Mouse (Mus musculus) ES-Bruce4 (cell line): ENCODE data around the gene Mlf2. TPM values are rescaled to one million over a fixed set of nuclear protein-coding genes. Genes with fewer than 3 reads are reported as not detected.

Source experiments
- H3K27ac ChIP-seq: 2 replicates; pipeline ENCODE4 v1.5.1; 2012; ENCODE audit warnings: low read length, inconsistent platforms; ENCODE audit not compliant: insufficient read depth
- H3K27me3 ChIP-seq: 2 replicates; pipeline ENCODE4 v1.6.1; 2012; ENCODE audit warnings: mild to moderate bottlenecking, low read length, inconsistent platforms; ENCODE audit not compliant: control insufficient read depth, poor library complexity, insufficient read depth, severe bottlenecking
- H3K36me3 ChIP-seq: 2 replicates; pipeline ENCODE4 v1.6.1; 2012; ENCODE audit warnings: inconsistent platforms, mild to moderate bottlenecking, low read length, moderate library complexity; ENCODE audit not compliant: control insufficient read depth, poor library complexity, insufficient read depth, severe bottlenecking
- H3K4me1 ChIP-seq: one replicate; pipeline ENCODE4 v1.8.1; 2011; ENCODE audit warnings: low read length; ENCODE audit not compliant: control insufficient read depth, insufficient read depth
- H3K4me3 ChIP-seq: 2 replicates; pipeline ENCODE4 v1.5.1; 2011; ENCODE audit warnings: low read depth, mild to moderate bottlenecking, low read length
- H3K9ac ChIP-seq: 2 replicates; pipeline ENCODE4 v1.6.1; 2012; ENCODE audit warnings: low read depth, mild to moderate bottlenecking, inconsistent platforms; ENCODE audit not compliant: poor library complexity, severe bottlenecking
- H3K9me3 ChIP-seq: replicated peaks from 2 replicates; pipeline ENCODE4 v1.6.1; 2012; ENCODE audit warnings: mild to moderate bottlenecking, low read length, inconsistent platforms; ENCODE audit not compliant: control insufficient read depth, poor library complexity, insufficient read depth, severe bottlenecking
- CTCF ChIP-seq: IDR thresholded peaks from one replicate; pipeline ENCODE4 v1.8.1; 2011; ENCODE audit warnings: low read depth, low read length
- EP300 ChIP-seq: IDR thresholded peaks from 2 replicates; pipeline ENCODE4 v1.6.1; 2011; ENCODE audit warnings: low read depth, low read length; ENCODE audit not compliant: insufficient read depth
- POLR2A ChIP-seq: IDR thresholded peaks from one replicate; pipeline ENCODE4 v1.8.1; 2011; ENCODE audit warnings: low read length; ENCODE audit not compliant: insufficient read depth
- polyA plus RNA-seq: library from polyadenylated mRNA; stranded (reverse); fragments of >200 nt; gene quantifications from 2 replicates; pipeline ENCODE4 v1.2.4, GENCODE M21; 2011; ENCODE audit warnings: low read depth; ENCODE audit not compliant: missing spikeins, insufficient read depth, insufficient read length

Mlf2 gene
- 263 and 294 TPM in 2 replicates for polyA plus RNA-seq

GRCm38 (mm10) chr6:124930754-124931524, at the start of gene Mlf2:
Gene Mlf2 (plus strand): TSS chr6:124931386.
- Histone ChIP-seq H3K9ac (peak within 1 kb of the TSS; percentile 92), H3K9me3 (no peaks in the 10 kb centered on the region), H3K27me3 (no peaks in the 10 kb centered on the region), H3K4me1 (no peaks in the 10 kb centered on the region), H3K36me3 (peaks cover 22% of the 10 kb centered on the region), H3K27ac (peak within 1 kb of the TSS; percentile 83), H3K4me3 (peak within 1 kb of the TSS; percentile 86)
- peak; percentile 94 for TF ChIP-seq CTCF
- TF ChIP-seq EP300, result peak; percentile 40; the same call in 1 of the 2 replicates
- peak; percentile 36 for TF ChIP-seq POLR2A

GRCm38 (mm10) chr6:124881821-124882220, 49.4 kb upstream of the Mlf2 start:
- Histone ChIP-seq H3K9ac (no peak overlapping the region), H3K27ac (no peak overlapping the region), H3K4me1 (no peaks in the 10 kb centered on the region), H3K4me3 (no peak overlapping the region), H3K36me3 (no peaks in the 10 kb centered on the region), H3K9me3 (no peaks in the 10 kb centered on the region), H3K27me3 (no peaks in the 10 kb centered on the region)
- TF ChIP-seq EP300 (no peak), CTCF (no peak), POLR2A (no peak)

- no peak overlapping the region for H3K4me3 ChIP-seq
- no peaks in the 10 kb centered on the region for H3K9me3 ChIP-seq
- no peaks in the 10 kb centered on the region for H3K27me3 ChIP-seq
- H3K9ac ChIP-seq, result no peak overlapping the region
- H3K27ac ChIP-seq, result no peak overlapping the region
- H3K4me1 ChIP-seq, result no peaks in the 10 kb centered on the region
- H3K36me3 ChIP-seq, result no peaks in the 10 kb centered on the region
- TF ChIP-seq EP300 (no peak), CTCF (no peak), POLR2A (no peak)
These were observed 47.8 kb upstream of the Mlf2 start for GRCm38 (mm10) chr6:124883351-124883750.

- H3K36me3 ChIP-seq, result no peaks in the 10 kb centered on the region
- H3K9me3 ChIP-seq, result no peaks in the 10 kb centered on the region; the same call in 1 of the 2 replicates
- no peak overlapping the region for H3K9ac ChIP-seq
- no peak overlapping the region for H3K27ac ChIP-seq
- TF ChIP-seq CTCF (no peak), EP300 (no peak), POLR2A (no peak)
- no peaks in the 10 kb centered on the region for H3K4me1 ChIP-seq
- no peaks in the 10 kb centered on the region for H3K27me3 ChIP-seq
- no peak overlapping the region for H3K4me3 ChIP-seq
These were observed 46.3 kb upstream of the Mlf2 start for GRCm38 (mm10) chr6:124884714-124885500.

- H3K9me3 ChIP-seq, result no peaks in the 10 kb centered on the region; the same call in 1 of the 2 replicates
- TF ChIP-seq POLR2A (no peak), CTCF (no peak), EP300 (no peak)
- H3K27ac ChIP-seq, result no peak overlapping the region
- no peaks in the 10 kb centered on the region for H3K27me3 ChIP-seq
- H3K36me3 ChIP-seq, result no peaks in the 10 kb centered on the region
- no peaks in the 10 kb centered on the region for H3K4me1 ChIP-seq
- H3K9ac ChIP-seq, result no peak overlapping the region
- no peak overlapping the region for H3K4me3 ChIP-seq
These were observed 45.2 kb upstream of the Mlf2 start for GRCm38 (mm10) chr6:124885956-124886381.

- no peak for TF ChIP-seq CTCF
- no peak for TF ChIP-seq EP300
- no peak for TF ChIP-seq POLR2A
- Histone ChIP-seq H3K27ac (no peak within 1 kb of the TSS), H3K27me3 (no peaks in the 10 kb centered on the region), H3K9me3 (no peaks in the 10 kb centered on the region; the same call in 1 of the 2 replicates), H3K4me1 (peaks cover 3% of the 10 kb centered on the region), H3K9ac (no peak within 1 kb of the TSS), H3K4me3 (no peak within 1 kb of the TSS), H3K36me3 (no peaks in the 10 kb centered on the region)
These were observed 43.2 kb upstream of the Mlf2 start, which contains the start of gene Cd4 for GRCm38 (mm10) chr6:124887986-124888385. Gene Cd4 (minus strand): TSS chr6:124888221.
